Comparison of ENCODE assay signal across 8 mouse cellular contexts in genomic region chr3:79144672-79145406, GRCm38 (mm10).
A peak's percentile ranks its signal among the peaks of the same experiment; 100 is the strongest.
DNase-seq lines count a peak whose midpoint lies in the region; ATAC-seq lines count a peak whose summit lies in the region.

No protein-coding gene starts in this region.

- DNase-seq in gastrocnemius, adult 18-20 months (ENCODE audit: low spot score) = peak; percentile 32
- DNase-seq in gastrocnemius, postnatal 25 days = no peak
- DNase-seq in cerebellum, adult 11-12 months = peak; percentile 65
- DNase-seq in frontal cortex, adult 2 months (ENCODE audit: extremely low spot score in 1 of 2, low spot score in 1 of 2) = peak; percentile 71 to 73
- DNase-seq in layer of hippocampus, postnatal 10 days (ENCODE audit: low spot score in 2 of 2) = peak; percentile 48 to 61
- DNase-seq in spleen, postnatal 14 days (ENCODE audit: low spot score in 2 of 2) = no peak
- no peak for DNase-seq in testis, postnatal 10 days (ENCODE audit: low spot score)

- 12% methylated on average over 13 of the region's 13 CpGs for WGBS in neural tube, embryonic 13.5 days

- ATAC-seq in neural tube, embryonic 13.5 days (ENCODE audit: low read depth) = peak; percentile 32; the same call in 1 of the 2 replicates

- peak overlapping the region; percentile 60 for H3K4me2 ChIP-seq in neural tube, embryonic 13.5 days

- H3K27ac ChIP-seq in neural tube, embryonic 13.5 days (replicated peaks) = peak overlapping the region; percentile 92

- H3K36me3 ChIP-seq in neural tube, embryonic 13.5 days = no peaks in the 10 kb centered on the region

- H3K4me1 ChIP-seq in neural tube, embryonic 13.5 days (replicated peaks) = peaks cover 60% of the 10 kb centered on the region

- no peaks in the 10 kb centered on the region for H3K9me3 ChIP-seq in neural tube, embryonic 13.5 days

- no peaks in the 10 kb centered on the region for H3K27me3 ChIP-seq in neural tube, embryonic 13.5 days

- H3K4me3 ChIP-seq in neural tube, embryonic 13.5 days = peak overlapping the region; percentile 40

- H3K9ac ChIP-seq in neural tube, embryonic 13.5 days = peak overlapping the region; percentile 78

Comparison
In these comparisons a context has a peak if more than half of its experiments do, and no peak if none do; other contexts are left out.
1. DNase-seq: peak in gastrocnemius, adult 18-20 months (single experiment), cerebellum, adult 11-12 months (single experiment), frontal cortex, adult 2 months (2 of 2) and layer of hippocampus, postnatal 10 days (2 of 2); none in gastrocnemius, postnatal 25 days (single experiment), spleen, postnatal 14 days (0 of 2) and testis, postnatal 10 days (single experiment).